ENCODE assay signal across 8 mouse cellular contexts in genomic region chr4:143388955-143389702, GRCm38 (mm10). TPM values are rescaled to one million over a fixed set of nuclear protein-coding genes. Genes with fewer than 3 reads are reported as not detected.
DNase-seq lines count a peak whose midpoint lies in the region; ATAC-seq and TF ChIP-seq lines count a peak whose summit lies in the region.

No protein-coding gene starts in this region.

- H3K9me3 ChIP-seq in intestine, postnatal 0 days (ENCODE audit: control insufficient read depth) = no peaks in the 10 kb centered on the region
- no peaks in the 10 kb centered on the region for H3K9me3 ChIP-seq in liver, embryonic 13.5 days (replicated peaks)
- no peaks in the 10 kb centered on the region for H3K9me3 ChIP-seq in neural tube, embryonic 13.5 days

- H3K9ac ChIP-seq in heart, adult 2 months (ENCODE audit: low read depth, low read length) = peak overlapping the region; percentile 63
- peak overlapping the region; percentile 22 for H3K9ac ChIP-seq in intestine, postnatal 0 days (ENCODE audit: low read depth, low read length)
- H3K9ac ChIP-seq in liver, embryonic 13.5 days = no peak overlapping the region
- peak overlapping the region; percentile 60 for H3K9ac ChIP-seq in neural tube, embryonic 13.5 days

- H3K27me3 ChIP-seq in heart, adult 2 months (ENCODE audit: control insufficient read depth, insufficient read depth, low read length) = no peaks in the 10 kb centered on the region; the same call in 1 of the 2 replicates
- no peaks in the 10 kb centered on the region for H3K27me3 ChIP-seq in intestine, postnatal 0 days (replicated peaks; ENCODE audit: control insufficient read depth, insufficient read depth, low read length)
- H3K27me3 ChIP-seq in liver, embryonic 13.5 days = peaks cover 11% of the 10 kb centered on the region
- H3K27me3 ChIP-seq in neural tube, embryonic 13.5 days = no peaks in the 10 kb centered on the region

- H3K36me3 ChIP-seq in heart, adult 2 months (ENCODE audit: control insufficient read depth, insufficient read depth, low read length) = no peaks in the 10 kb centered on the region
- H3K36me3 ChIP-seq in intestine, postnatal 0 days (ENCODE audit: control insufficient read depth, insufficient read depth) = no peaks in the 10 kb centered on the region
- H3K36me3 ChIP-seq in liver, embryonic 13.5 days = no peaks in the 10 kb centered on the region
- H3K36me3 ChIP-seq in neural tube, embryonic 13.5 days = no peaks in the 10 kb centered on the region

- 0 out of 2 replicates have a peak overlapping the region, but pooled peaks have one; percentile 0 for H3K4me3 ChIP-seq in heart, adult 2 months
- peak overlapping the region; percentile 38 for H3K4me3 ChIP-seq in intestine, postnatal 0 days (ENCODE audit: low read depth, low read length)
- peak overlapping the region; percentile 28 for H3K4me3 ChIP-seq in liver, embryonic 13.5 days (replicated peaks)
- H3K4me3 ChIP-seq in neural tube, embryonic 13.5 days = peak overlapping the region; percentile 38

- no peak overlapping the region for H3K27ac ChIP-seq in heart, adult 2 months
- H3K27ac ChIP-seq in intestine, postnatal 0 days (ENCODE audit: low read depth, low read length) = no peak overlapping the region
- H3K27ac ChIP-seq in liver, embryonic 13.5 days = no peak overlapping the region
- H3K27ac ChIP-seq in neural tube, embryonic 13.5 days (replicated peaks) = no peak overlapping the region

- intact Hi-C loops in heart, adult 2 months (cut with DNase I) = no loop called here

- peak; percentile 66 for TF ChIP-seq CTCF in heart, adult 2 months (IDR thresholded peaks at IDR 0.05)
- TF ChIP-seq CTCF in intestine, postnatal 0 days (IDR thresholded peaks at IDR 0.05; ENCODE audit: low read depth) = peak; percentile 63

- no peak for TF ChIP-seq EP300 in heart, adult 2 months (IDR thresholded peaks at IDR 0.05; ENCODE audit: insufficient read depth, low read depth, low read length)

- H3K79me2 ChIP-seq in heart, adult 2 months (replicated peaks; ENCODE audit: control insufficient read depth, insufficient read depth, low read length) = no peaks in the 10 kb centered on the region

- H3K4me2 ChIP-seq in intestine, postnatal 0 days (replicated peaks; ENCODE audit: low read depth) = peak overlapping the region; percentile 68
- H3K4me2 ChIP-seq in liver, embryonic 13.5 days = peak overlapping the region; percentile 47
- H3K4me2 ChIP-seq in neural tube, embryonic 13.5 days = peak overlapping the region; percentile 57

- DNase-seq in cerebellum, postnatal 4 days (ENCODE audit: low spot score in 2 of 2) = peak; percentile 42 to 59
- DNase-seq in cerebellum, adult 9-11 months = no peak
- DNase-seq in embryo, embryonic 11 days = peak; percentile 87
- DNase-seq in heart, adult 2 months = peak; percentile 36 to 58
- no peak for DNase-seq in liver, embryonic 13.5 days
- DNase-seq in urinary bladder, postnatal 25 days (ENCODE audit: low spot score) = peak; percentile 30

- no peaks in the 10 kb centered on the region for H3K4me1 ChIP-seq in heart, adult 2 months (ENCODE audit: control insufficient read depth, insufficient read depth, low read length)
- 0 out of 2 replicates have a peak, but pooled peaks cover 3% of the 10 kb centered on the region for H3K4me1 ChIP-seq in intestine, postnatal 0 days (replicated peaks; ENCODE audit: control insufficient read depth, insufficient read depth, low read length)
- no peaks in the 10 kb centered on the region for H3K4me1 ChIP-seq in liver, embryonic 13.5 days (replicated peaks)
- H3K4me1 ChIP-seq in neural tube, embryonic 13.5 days (replicated peaks) = no peaks in the 10 kb centered on the region

- WGBS in heart, adult 2 months = 9% methylated on average over 42 of the region's 43 CpGs
- WGBS in intestine, postnatal 0 days = 10% methylated on average over 33 of the region's 43 CpGs
- 6% methylated on average over 39 of the region's 43 CpGs for WGBS in liver, embryonic 13.5 days (ENCODE audit: insufficient replicate concordance)
- 9% methylated on average over 37 of the region's 43 CpGs for WGBS in neural tube, embryonic 13.5 days

- TF ChIP-seq POLR2A in heart, adult 2 months (IDR thresholded peaks at IDR 0.05; ENCODE audit: insufficient read depth, low read depth, low read length) = no peak

- ATAC-seq in intestine, postnatal 0 days = 0 out of 2 replicates have a peak, but pooled peaks have one; percentile 43
- ATAC-seq in liver, embryonic 13.5 days (ENCODE audit: low read depth) = peak; percentile 54; the same call in 1 of the 2 replicates
- peak; percentile 88 for ATAC-seq in neural tube, embryonic 13.5 days (ENCODE audit: low read depth)

RNA-seq across cellular contexts. Expression of gene Pramel1, which starts 5.1 kb away (rescaled TPM):
- not detected for total RNA-seq in heart, adult 2 months (2021)
- polyA plus RNA-seq in heart, adult 2 months (2012; rRNA removed) = not detected in 2 replicates
- not detected in 2 replicates for polyA plus RNA-seq in intestine, postnatal 0 days (2015; fragmentation: Nextera tagmentation; extraction: Ambion mirVana)
- polyA plus RNA-seq in liver, embryonic 13.5 days (2015; fragmentation: Nextera tagmentation; extraction: Ambion mirVana) = not detected in 2 replicates
- polyA plus RNA-seq in neural tube, embryonic 13.5 days (2015; fragmentation: Nextera tagmentation; extraction: Ambion mirVana) = not detected in 2 replicates

RNA-seq across cellular contexts. Expression of gene Pramef8, which starts 23.1 kb away (rescaled TPM):
- total RNA-seq in heart, adult 2 months (2021) = 1 to 10 TPM; 8.0 to 8.4 TPM
- polyA plus RNA-seq in heart, adult 2 months (2012; rRNA removed) = 4.1 and 10.9 TPM in 2 replicates
- 5.0 and 6.0 TPM in 2 replicates for polyA plus RNA-seq in intestine, postnatal 0 days (2015; fragmentation: Nextera tagmentation; extraction: Ambion mirVana)
- polyA plus RNA-seq in liver, embryonic 13.5 days (2015; fragmentation: Nextera tagmentation; extraction: Ambion mirVana) = 4.0 and 5.6 TPM in 2 replicates
- 21.7 and 22.2 TPM in 2 replicates for polyA plus RNA-seq in neural tube, embryonic 13.5 days (2015; fragmentation: Nextera tagmentation; extraction: Ambion mirVana)

RNA-seq across cellular contexts. Expression of gene Lrrc38, which starts 39.6 kb away (rescaled TPM):
- not detected for total RNA-seq in heart, adult 2 months (2021)
- 0.47 and 1.8 TPM in 2 replicates for polyA plus RNA-seq in heart, adult 2 months (2012; rRNA removed)
- not detected in 2 replicates for polyA plus RNA-seq in intestine, postnatal 0 days (2015; fragmentation: Nextera tagmentation; extraction: Ambion mirVana)
- polyA plus RNA-seq in liver, embryonic 13.5 days (2015; fragmentation: Nextera tagmentation; extraction: Ambion mirVana) = not detected in 2 replicates
- 0.27 and 0.33 TPM in 2 replicates for polyA plus RNA-seq in neural tube, embryonic 13.5 days (2015; fragmentation: Nextera tagmentation; extraction: Ambion mirVana)

Comparison
In these comparisons a context has a peak if more than half of its experiments do, and no peak if none do; other contexts are left out.
1. DNase-seq: peak in cerebellum, postnatal 4 days (2 of 2), embryo, embryonic 11 days (single experiment), heart, adult 2 months (2 of 2) and urinary bladder, postnatal 25 days (single experiment); none in cerebellum, adult 9-11 months (single experiment) and liver, embryonic 13.5 days (single experiment).
2. Peak in every context shown above with its lines, with median percentiles within 50 percentile points of each other: H3K4me3 ChIP-seq, ATAC-seq and H3K4me2 ChIP-seq.